Mouse (Mus musculus) heart, postnatal 0 days (tissue): ENCODE results near the gene Tcf7. TPM values are rescaled to one million over a fixed set of nuclear protein-coding genes. Genes with fewer than 3 reads are reported as not detected.

ENCODE experiments used
- ATAC-seq: fragments of 200-750 bp; cut with Nextera tagmentation; 2 replicates; pipeline ENCODE4 v1.8.0; 2017; ENCODE audit warnings: low read depth, moderate number of reproducible peaks, moderate library complexity; ENCODE audit not compliant: insufficient read depth
- DNase-seq: peaks from one replicate; pipeline ENCODE4 v3.0.0-alpha.2; 2016; ENCODE audit warnings: low spot score
- H3K27ac ChIP-seq: fragments of 300-500 bp; sonication (generic); 2 replicates; pipeline ENCODE4 v1.5.1; 2014; ENCODE audit warnings: low read depth, mild to moderate bottlenecking
- H3K27me3 ChIP-seq: fragments of 300-500 bp; sonication (generic); 2 replicates; pipeline ENCODE4 v1.6.1; 2014; ENCODE audit warnings: low read length, mixed read lengths; ENCODE audit not compliant: control insufficient read depth, insufficient read depth
- H3K36me3 ChIP-seq: fragments of 300-500 bp; sonication (generic); replicated peaks from 2 replicates; pipeline ENCODE4 v1.6.1; 2014; ENCODE audit warnings: low read length, mixed read lengths; ENCODE audit not compliant: control insufficient read depth, insufficient read depth
- H3K4me1 ChIP-seq: fragments of 300-500 bp; sonication (generic); 2 replicates; pipeline ENCODE4 v1.6.1; 2014; ENCODE audit warnings: antibody characterized with exemption; ENCODE audit not compliant: control insufficient read depth, insufficient read depth
- H3K4me2 ChIP-seq: fragments of 300-500 bp; sonication (generic); 2 replicates; pipeline ENCODE4 v1.6.1; 2014; ENCODE audit warnings: low read depth, mild to moderate bottlenecking, low read length, moderate library complexity
- H3K4me3 ChIP-seq: fragments of 300-500 bp; sonication (generic); 2 replicates; pipeline ENCODE4 v1.5.1; 2014; ENCODE audit warnings: low read depth, low read length
- H3K9ac ChIP-seq: fragments of 300-500 bp; sonication (generic); replicated peaks from 2 replicates; pipeline ENCODE4 v1.6.1; 2014; ENCODE audit warnings: low read depth, low read length, mixed read lengths
- H3K9me3 ChIP-seq: fragments of 300-500 bp; sonication (generic); replicated peaks from 2 replicates; pipeline ENCODE4 v1.6.1; 2016; ENCODE audit warnings: low read length; ENCODE audit not compliant: control insufficient read depth
- CTCF ChIP-seq: IDR thresholded peaks from 2 replicates; pipeline ENCODE4 v1.5.1; 2016; ENCODE audit warnings: antibody characterized with exemption, control low read depth, low read depth
- EP300 ChIP-seq: IDR thresholded peaks from 2 replicates; pipeline ENCODE4 v1.6.1; 2016; ENCODE audit warnings: antibody characterized with exemption, low read depth
- WGBS: fragments of 180-500 bp; shearing (Covaris S2); extraction: QIAGEN DNeasy Blood & Tissue Kit; methylation state at CpG from one replicate; pipeline ENCODE4 v1.1.7; 2014; 5-methylcytosine and 5-hydroxymethylcytosine counted together
- polyA plus RNA-seq: library from polyadenylated mRNA; unstranded; fragments of >200 nt; fragmentation: Nextera tagmentation; extraction: Ambion mirVana; gene quantifications from 2 replicates; pipeline ENCODE4 v1.2.1, GENCODE M21; 2015
- total RNA-seq: library from RNA; depleted of rRNA; stranded (reverse); fragments of >200 nt; gene quantifications from 2 replicates; pipeline ENCODE4 v1.2.3, GENCODE M21; 2014; ENCODE audit warnings: low replicate concordance; rRNA removed

The Tcf7 gene
- 0.15 and 5.2 TPM in 2 replicates for total RNA-seq
- 0.88 and 1.1 TPM in 2 replicates for polyA plus RNA-seq

DNA sequence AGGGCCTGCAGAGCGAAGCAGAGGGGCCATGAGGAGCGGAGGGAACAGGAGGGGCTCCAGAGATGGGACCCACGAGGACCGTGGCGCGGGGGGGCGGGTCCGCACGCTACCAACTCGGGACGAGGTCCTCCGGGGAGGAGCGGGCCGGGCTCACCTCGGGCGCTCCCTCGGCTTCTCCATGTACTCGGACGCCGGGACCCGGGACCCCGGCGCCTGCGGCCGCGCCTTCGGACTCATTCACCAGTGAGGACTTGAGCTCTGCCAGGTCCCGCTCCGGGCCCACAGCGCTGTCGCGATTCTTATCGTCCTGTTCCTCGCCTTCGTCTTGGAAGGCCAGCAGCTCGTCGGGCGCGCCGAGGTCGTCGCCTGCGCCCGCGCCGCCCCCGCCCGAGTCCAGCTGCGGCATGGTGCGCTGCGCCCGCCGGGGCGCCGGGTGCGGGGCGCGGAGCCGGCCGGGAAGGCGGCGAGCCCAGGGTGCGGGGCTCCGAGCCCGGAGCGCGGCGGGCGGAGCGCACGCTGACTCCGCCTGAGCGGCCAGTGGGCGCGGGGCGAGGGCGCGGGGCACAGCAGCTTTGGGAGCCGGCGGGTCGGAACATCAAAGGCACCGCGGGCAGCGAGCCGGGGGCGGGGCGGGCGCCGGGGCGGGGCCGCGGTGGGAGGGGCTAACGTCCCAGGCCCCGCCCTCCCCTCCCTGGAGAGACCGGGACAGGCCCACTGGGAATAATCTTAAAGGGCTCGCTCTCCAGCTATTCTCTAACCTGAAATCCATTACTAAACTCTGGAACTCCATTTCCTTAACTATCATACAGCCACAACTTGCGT, at the start of gene Tcf7:
TSS of gene Tcf7 (minus strand) at position 241 of the 822 bp plus-strand sequence.
- peak within 1 kb of the TSS; percentile 62 for H3K4me3 ChIP-seq
- under 1% methylated on average over 88 of the region's 97 CpGs for WGBS
- ATAC-seq: peak; percentile 83
- H3K36me3 ChIP-seq: no peaks in the 10 kb centered on the region; the same call in 1 of the 2 replicates
- H3K4me2 ChIP-seq: peak within 1 kb of the TSS; percentile 93
- no peak for TF ChIP-seq CTCF
- TF ChIP-seq EP300: no peak
- peaks cover 13% of the 10 kb centered on the region for H3K4me1 ChIP-seq
- no peaks in the 10 kb centered on the region for H3K9me3 ChIP-seq
- peak; percentile 64 for DNase-seq
- peaks cover 25% of the 10 kb centered on the region; the same call in 1 of the 2 replicates for H3K27me3 ChIP-seq
- peak within 1 kb of the TSS; percentile 67 for H3K9ac ChIP-seq
- H3K27ac ChIP-seq: no peak within 1 kb of the TSS; the same call in 1 of the 2 replicates

DNA sequence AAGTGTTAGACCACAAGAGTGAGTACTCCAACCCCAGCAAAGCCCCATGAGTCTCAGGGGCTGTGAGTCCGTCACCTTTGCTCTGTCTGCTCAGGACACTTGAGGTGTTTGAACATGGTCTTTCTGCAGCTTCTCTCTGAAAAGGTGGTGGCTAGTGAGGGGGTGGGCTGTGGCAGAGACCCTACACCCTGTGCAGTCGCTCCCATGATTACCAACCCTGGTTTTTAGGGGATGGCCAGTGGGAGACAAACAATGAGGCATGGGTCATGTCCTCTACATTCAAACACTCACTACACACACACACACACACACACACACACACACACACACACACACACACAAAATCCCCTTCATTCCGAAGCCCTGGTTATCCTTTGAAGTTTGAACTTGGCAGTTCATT, 44.5 kb upstream of the Tcf7 start:
- DNase-seq (no peak), ATAC-seq (no peak)
- Histone ChIP-seq H3K36me3 (no peaks in the 10 kb centered on the region), H3K27me3 (no peaks in the 10 kb centered on the region), H3K9me3 (no peaks in the 10 kb centered on the region), H3K4me1 (no peaks in the 10 kb centered on the region), H3K9ac (no peak overlapping the region), H3K4me2 (no peak overlapping the region), H3K4me3 (no peak overlapping the region), H3K27ac (no peak overlapping the region)
- WGBS: 61% methylated on average over 3 of the region's 3 CpGs
- TF ChIP-seq CTCF (no peak), EP300 (no peak)

- H3K4me2 ChIP-seq: no peak overlapping the region
- 60% methylated on average over 21 of the region's 23 CpGs for WGBS
- no peak overlapping the region for H3K4me3 ChIP-seq
- H3K4me1 ChIP-seq: no peaks in the 10 kb centered on the region
- TF ChIP-seq CTCF (no peak), EP300 (no peak)
- DNase-seq: no peak
- no peaks in the 10 kb centered on the region for H3K9me3 ChIP-seq
- no peak overlapping the region for H3K27ac ChIP-seq
- no peaks in the 10 kb centered on the region for H3K27me3 ChIP-seq
- no peaks in the 10 kb centered on the region for H3K36me3 ChIP-seq
- ATAC-seq: no peak
- no peak overlapping the region for H3K9ac ChIP-seq
Observed at GRCm38 (mm10) chr11:52324442-52325367, 41.9 kb upstream of the Tcf7 start.

DNA sequence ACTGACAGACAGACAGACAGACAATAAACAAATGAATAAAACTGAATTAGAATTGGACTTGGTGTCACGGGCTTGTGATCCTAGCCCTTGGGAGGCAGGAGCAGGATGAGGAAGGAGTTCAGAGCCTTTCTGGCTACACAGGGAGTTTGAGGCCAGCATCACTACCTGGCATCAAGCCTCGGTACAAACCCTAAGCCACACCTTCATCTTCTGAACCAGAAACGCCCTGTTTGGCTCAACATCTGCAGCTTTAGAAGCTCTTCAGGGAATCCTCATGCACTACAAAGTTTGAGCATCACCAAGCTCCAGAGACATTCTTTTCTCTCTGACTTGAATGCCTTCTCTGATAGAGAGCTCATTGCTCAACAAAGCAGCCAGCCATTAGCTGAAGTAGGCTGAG, 38.7 kb upstream of the Tcf7 start:
- Histone ChIP-seq H3K27ac (no peak overlapping the region), H3K27me3 (no peaks in the 10 kb centered on the region), H3K9ac (no peak overlapping the region), H3K4me1 (no peaks in the 10 kb centered on the region), H3K9me3 (no peaks in the 10 kb centered on the region), H3K4me2 (no peak overlapping the region), H3K4me3 (no peak overlapping the region), H3K36me3 (no peaks in the 10 kb centered on the region)
- WGBS: 52% methylated on average over 3 of the region's 3 CpGs
- TF ChIP-seq CTCF: no peak
- TF ChIP-seq EP300: no peak
- DNase-seq: no peak
- ATAC-seq: no peak

DNA sequence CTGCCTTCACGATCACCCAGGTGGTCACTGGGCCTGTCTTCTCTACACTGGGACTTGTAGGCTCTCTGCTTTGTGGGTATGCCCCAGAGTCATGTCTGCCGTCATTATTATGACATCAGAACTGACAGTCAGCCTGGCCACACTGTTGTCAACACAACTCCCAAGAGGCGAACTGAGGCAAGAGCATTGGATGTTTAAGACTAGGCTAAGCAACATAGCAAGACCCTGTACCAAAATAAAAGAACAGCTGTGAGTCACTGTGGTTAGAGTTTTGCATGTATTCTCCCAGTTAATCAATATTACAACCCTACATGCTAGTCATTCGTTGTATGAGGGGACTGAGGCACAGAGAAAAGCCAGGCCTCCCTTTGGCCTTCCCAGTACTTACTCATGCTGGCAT, 37.7 kb upstream of the Tcf7 start:
- no peaks in the 10 kb centered on the region for H3K9me3 ChIP-seq
- WGBS: 70% methylated on average over 4 of the region's 4 CpGs
- no peak overlapping the region for H3K4me3 ChIP-seq
- H3K27ac ChIP-seq: no peak overlapping the region
- H3K9ac ChIP-seq: no peak overlapping the region
- no peaks in the 10 kb centered on the region for H3K4me1 ChIP-seq
- DNase-seq (no peak), ATAC-seq (no peak)
- H3K4me2 ChIP-seq: no peak overlapping the region
- H3K27me3 ChIP-seq: no peaks in the 10 kb centered on the region
- H3K36me3 ChIP-seq: no peaks in the 10 kb centered on the region
- TF ChIP-seq EP300: no peak
